ENCODE assay signal across 13 mouse cellular contexts in genomic region chr14:61061729-61062128, GRCm38 (mm10). TPM values are rescaled to one million over a fixed set of nuclear protein-coding genes. Genes with fewer than 3 reads are reported as not detected.
DNase-seq lines count a peak whose midpoint lies in the region; ATAC-seq lines count a peak whose summit lies in the region.
"Had no signal": no experiment of that assay in that cellular context is flagged by ENCODE, and none has a peak within 500 bp of the region (broad histone marks: within the 10 kb centered on the region; RNA-seq: fewer than 3 reads in every experiment).

No protein-coding gene starts in this region.

- DNase-seq in lung, postnatal 10 days = no peak
- peak; percentile 70 for DNase-seq in forelimb bud, embryonic 11.5 days (ENCODE audit: low read depth, low spot score)
- peak; percentile 45 for DNase-seq in thymus, postnatal 0 days (ENCODE audit: low spot score)
- DNase-seq in ovary, postnatal 10 days (ENCODE audit: low spot score) = no peak
- DNase-seq in urinary bladder, adult 2 months (ENCODE audit: low spot score) = no peak
- no peak for DNase-seq in gastrocnemius, postnatal 25 days
- DNase-seq: gastrocnemius, postnatal 10 days; liver had no signal

- no peak overlapping the region for H3K4me3 ChIP-seq in lung, embryonic 16.5 days (ENCODE audit: low read length)
- H3K4me3 ChIP-seq: embryonic facial prominence, embryonic 15.5 days; layer of hippocampus, adult 2 months; megakaryocyte, embryonic 14.5 days had no signal

- peak; percentile 61 for ATAC-seq in lung, embryonic 16.5 days (ENCODE audit: low read depth)
- peak; percentile 38 for ATAC-seq in activated CD4-positive, CD25-positive, alpha-beta regulatory T cell, adult 4 months

- H3K36me3 ChIP-seq in lung, embryonic 16.5 days (ENCODE audit: control insufficient read depth, insufficient read depth, low read length) = no peaks in the 10 kb centered on the region
- H3K36me3 ChIP-seq: embryonic facial prominence, embryonic 15.5 days had no signal

- no peak overlapping the region for H3K27ac ChIP-seq in lung, embryonic 16.5 days (ENCODE audit: low read length)
- H3K27ac ChIP-seq: embryonic facial prominence, embryonic 15.5 days; layer of hippocampus, adult 2 months had no signal

- peaks cover 4% of the 10 kb centered on the region for H3K4me1 ChIP-seq in lung, embryonic 16.5 days (replicated peaks; ENCODE audit: control insufficient read depth, insufficient read depth, low read length)

- H3K4me2 ChIP-seq in lung, embryonic 16.5 days (ENCODE audit: low read depth, low read length) = no peak overlapping the region
- H3K4me2 ChIP-seq: embryonic facial prominence, embryonic 15.5 days had no signal

- H3K9me3 ChIP-seq in lung, embryonic 16.5 days (ENCODE audit: control insufficient read depth, low read length) = no peaks in the 10 kb centered on the region
- H3K9me3 ChIP-seq: embryonic facial prominence, embryonic 15.5 days had no signal

- no peaks in the 10 kb centered on the region for H3K27me3 ChIP-seq in lung, embryonic 16.5 days (ENCODE audit: control insufficient read depth, insufficient read depth, low read depth, low read length)
- H3K27me3 ChIP-seq: embryonic facial prominence, embryonic 15.5 days had no signal

- 48% methylated on average over 3 of the region's 3 CpGs for WGBS in lung, embryonic 16.5 days

- H3K9ac ChIP-seq in lung, embryonic 16.5 days (ENCODE audit: low read length) = no peak overlapping the region
- H3K9ac ChIP-seq: embryonic facial prominence, embryonic 15.5 days had no signal

RNA-seq across cellular contexts. Expression of gene Tnfrsf19, which starts 15.4 kb away (rescaled TPM):
- polyA plus RNA-seq in lung, embryonic 16.5 days (2015; fragmentation: Nextera tagmentation; extraction: Ambion mirVana) = 78.2 and 85.0 TPM in 2 replicates
- not detected for polyA plus RNA-seq in activated CD4-positive, CD25-positive, alpha-beta regulatory T cell, adult 4 months (2017; shearing (Covaris generic))
- polyA plus RNA-seq in thymus, postnatal 0 days (2015; fragmentation: Nextera tagmentation; extraction: Ambion mirVana) = 3.8 and 4.2 TPM in 2 replicates
- 36.9 and 45.7 TPM in 2 replicates for polyA plus RNA-seq in urinary bladder, adult 2 months (2012; rRNA removed)
- 1 to 10 TPM; 6.1 to 8.5 TPM for total RNA-seq in gastrocnemius, postnatal 25 days (2021)

Comparison
In these comparisons a context has a peak if more than half of its experiments do, and no peak if none do; other contexts are left out.
1. DNase-seq: peak in forelimb bud, embryonic 11.5 days (single experiment) and thymus, postnatal 0 days (single experiment); none in lung, postnatal 10 days (single experiment), ovary, postnatal 10 days (single experiment), urinary bladder, adult 2 months (single experiment) and gastrocnemius, postnatal 25 days (single experiment).